Mouse (Mus musculus) megakaryocyte, embryonic 14.5 days (primary cell): ENCODE results near the gene Recql5.

Experiments used
- FLI1 ChIP-seq: IDR thresholded peaks from 2 replicates; pipeline ENCODE4 v1.6.1; 2012; ENCODE audit warnings: low read length, inconsistent platforms, mixed read lengths
- GATA1 ChIP-seq: IDR thresholded peaks from 3 replicates; pipeline ENCODE4 v1.6.1; 2012; ENCODE audit warnings: mixed read lengths, low read length, inconsistent platforms, borderline replicate concordance

DNA sequence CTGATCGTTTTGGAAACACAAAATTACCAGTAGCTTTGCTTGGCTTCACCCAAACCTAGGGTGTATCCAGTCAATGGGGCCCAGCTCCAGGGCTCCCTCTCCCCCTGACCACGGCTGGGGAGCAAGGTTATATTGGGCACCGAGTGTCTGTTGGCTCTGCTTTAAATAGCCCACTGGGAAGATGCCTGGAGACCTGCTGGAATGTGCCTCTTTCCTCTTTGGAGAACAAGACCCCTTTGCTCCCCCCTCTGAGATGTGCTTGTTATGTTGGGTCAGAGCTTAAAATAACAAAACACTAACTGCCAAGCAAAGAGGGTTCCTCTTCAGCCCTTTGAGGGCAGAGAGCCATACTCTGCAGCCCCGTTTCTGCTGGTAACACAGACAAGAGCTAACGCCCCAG is 31.1 kb downstream of the Recql5 start:
- TF ChIP-seq GATA1 (no peak), FLI1 (no peak)
